1 mouse cellular context compared by ENCODE assay signal in genomic region chr17:57134021-57134420, GRCm38 (mm10).
TF ChIP-seq lines count a peak whose summit lies in the region.

No protein-coding gene starts in this region.

TF ChIP-seq in MEL, 35 proteins besides CTCF, POLR2A, EP300 and RAD21:
- peak; percentile 71 for TF ChIP-seq GATA1 (IDR thresholded peaks at IDR 0.05; ENCODE audit: low read depth, low read length)
- peak; percentile 49; the same call in 1 of the 2 replicates for TF ChIP-seq TCF12 (IDR thresholded peaks at IDR 0.05; ENCODE audit: low read depth, low read length)
- TF ChIP-seq TAL1 (IDR thresholded peaks at IDR 0.05; ENCODE audit: low read length), result peak; percentile 55
- TF ChIP-seq ETS1 (IDR thresholded peaks at IDR 0.05; ENCODE audit: low read depth, low read length), result peak; percentile 71
- 0 out of 2 replicates have a peak, but pooled peaks have one; percentile 9 for TF ChIP-seq HCFC1 (IDR thresholded peaks at IDR 0.05; ENCODE audit: low read depth, low read length)
TF ChIP-seq in MEL: peak in this region for 5; not testable (repeated sequence) for 30.
